Mouse (Mus musculus) forebrain, embryonic 14.5 days (tissue): ENCODE measurements around the gene Dnajb11. TPM values are rescaled to one million over a fixed set of nuclear protein-coding genes. Genes with fewer than 3 reads are reported as not detected.

Source experiments
- ATAC-seq: fragments of 200-750 bp; cut with Nextera tagmentation; 2 replicates; pipeline ENCODE4 v1.8.0; 2017; ENCODE audit warnings: mild to moderate bottlenecking, moderate library complexity
- DNase-seq: peaks from one replicate; pipeline ENCODE4 v3.0.0-alpha.2; 2015; ENCODE audit warnings: low spot score
- H3K27ac ChIP-seq: fragments of 300-500 bp; sonication (generic); 2 replicates; pipeline ENCODE4 v1.5.1; 2014; ENCODE audit warnings: low read depth, mild to moderate bottlenecking, control low read depth, low read length, moderate library complexity
- H3K27me3 ChIP-seq: fragments of 300-500 bp; sonication (generic); replicated peaks from 2 replicates; pipeline ENCODE4 v1.6.1; 2014; ENCODE audit warnings: low read length, control low read depth, mixed read lengths; ENCODE audit not compliant: control insufficient read depth, insufficient read depth
- H3K36me3 ChIP-seq: fragments of 300-500 bp; sonication (generic); 2 replicates; pipeline ENCODE4 v1.6.1; 2014; ENCODE audit warnings: low read length, control low read depth; ENCODE audit not compliant: control insufficient read depth, insufficient read depth
- H3K4me1 ChIP-seq: fragments of 300-500 bp; sonication (generic); 2 replicates; pipeline ENCODE4 v1.6.1; 2014; ENCODE audit warnings: antibody characterized with exemption, low read length, control low read depth; ENCODE audit not compliant: control insufficient read depth, insufficient read depth
- H3K4me2 ChIP-seq: fragments of 300-500 bp; sonication (generic); 2 replicates; pipeline ENCODE4 v1.6.1; 2014; ENCODE audit warnings: mild to moderate bottlenecking, control low read depth, low read length
- H3K4me3 ChIP-seq: fragments of 300-500 bp; sonication (generic); 2 replicates; pipeline ENCODE4 v1.5.1; 2014; ENCODE audit warnings: low read depth, low read length, control low read depth
- H3K9ac ChIP-seq: fragments of 300-500 bp; sonication (generic); 2 replicates; pipeline ENCODE4 v1.6.1; 2014; ENCODE audit warnings: mild to moderate bottlenecking, low read length, control low read depth, moderate library complexity
- H3K9me3 ChIP-seq: fragments of 300-500 bp; sonication (generic); replicated peaks from 2 replicates; pipeline ENCODE4 v1.6.1; 2016; ENCODE audit warnings: low read length, control low read depth, mixed read lengths; ENCODE audit not compliant: control insufficient read depth
- WGBS: fragments of 180-500 bp; shearing (Covaris S2); extraction: QIAGEN DNeasy Blood & Tissue Kit; methylation state at CpG from one replicate; pipeline ENCODE4 v1.1.7; 2014; 5-methylcytosine and 5-hydroxymethylcytosine counted together
- polyA plus RNA-seq: library from polyadenylated mRNA; unstranded; fragments of >200 nt; fragmentation: Nextera tagmentation; extraction: Ambion mirVana; gene quantifications from 2 replicates; pipeline ENCODE4 v1.2.1, GENCODE M21; 2014

The Dnajb11 gene
- polyA plus RNA-seq, 1 experiment from 2014 or later: 72.7 TPM

DNA sequence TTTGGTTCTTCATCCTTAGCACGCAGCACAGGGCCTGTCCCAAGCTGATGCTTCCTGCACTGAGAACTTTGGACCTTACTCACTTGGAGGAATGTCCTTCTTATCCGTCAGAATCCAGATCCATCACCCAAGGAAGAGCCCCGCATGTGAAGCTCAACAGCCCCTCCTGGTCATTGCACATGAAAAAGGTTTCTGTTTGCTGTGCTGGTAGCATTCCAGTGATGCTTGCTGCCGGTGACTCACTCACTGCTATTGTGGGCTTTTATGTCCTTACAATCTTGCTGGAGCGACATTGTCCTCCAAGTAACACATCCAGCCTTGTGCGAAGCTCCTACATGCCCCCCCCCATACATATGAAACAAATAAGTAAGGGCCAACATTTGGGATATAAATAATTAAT, 55.2 kb downstream of the Dnajb11 start:
- DNase-seq: no peak
- Histone ChIP-seq H3K4me2 (no peak overlapping the region), H3K27ac (no peak overlapping the region), H3K36me3 (no peaks in the 10 kb centered on the region), H3K4me3 (no peak overlapping the region), H3K27me3 (no peaks in the 10 kb centered on the region), H3K9ac (no peak overlapping the region), H3K9me3 (no peaks in the 10 kb centered on the region), H3K4me1 (no peaks in the 10 kb centered on the region)
- no peak for ATAC-seq
- WGBS: 85% methylated on average over 6 of the region's 6 CpGs

DNA sequence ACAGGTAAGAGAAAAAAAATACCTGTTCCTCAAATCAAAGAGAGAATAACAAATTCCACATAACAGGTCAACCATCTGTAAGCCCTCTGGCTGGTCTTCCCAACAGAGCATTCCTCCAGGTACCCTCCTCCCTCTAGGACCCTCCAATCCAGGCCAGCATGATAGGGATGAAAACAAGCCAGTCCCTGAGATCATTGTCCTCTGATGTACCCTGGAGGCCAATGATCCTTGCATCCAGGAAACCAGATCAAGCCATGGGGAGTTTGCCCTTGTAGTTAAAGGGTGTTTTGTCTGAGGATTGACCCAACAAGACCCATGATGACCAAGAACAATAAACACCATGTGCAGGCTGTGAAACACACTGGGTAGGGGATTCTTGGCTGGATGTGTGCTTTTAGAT, 56.6 kb downstream of the Dnajb11 start:
- DNase-seq: no peak
- no peak overlapping the region for H3K27ac ChIP-seq
- H3K9me3 ChIP-seq: no peaks in the 10 kb centered on the region
- H3K9ac ChIP-seq: no peak overlapping the region
- no peaks in the 10 kb centered on the region for H3K4me1 ChIP-seq
- H3K36me3 ChIP-seq: no peaks in the 10 kb centered on the region
- H3K4me2 ChIP-seq: no peak overlapping the region
- ATAC-seq: no peak
- no peaks in the 10 kb centered on the region for H3K27me3 ChIP-seq
- H3K4me3 ChIP-seq: no peak overlapping the region

DNA sequence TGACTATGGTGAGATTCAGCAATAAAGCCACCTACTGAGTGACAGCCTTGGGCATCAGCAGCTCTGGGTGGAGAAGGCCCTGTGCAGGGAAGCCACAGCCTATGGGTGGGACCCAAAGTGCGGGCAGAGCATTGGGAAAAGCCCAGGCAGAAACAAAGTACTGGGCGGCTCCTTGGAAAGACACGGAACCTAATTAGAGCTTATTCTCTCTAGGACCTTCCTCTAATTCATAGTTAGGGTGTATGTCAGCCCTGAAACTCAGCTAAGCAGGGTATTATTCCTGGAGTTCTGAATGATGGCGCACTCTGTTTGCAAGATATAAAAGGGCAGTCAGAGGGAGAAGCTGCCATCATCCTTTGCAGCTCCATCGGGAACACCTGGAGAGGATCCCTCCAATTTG, 60.4 kb downstream of the Dnajb11 start, which contains the start of gene Fetub:
TSS of gene Fetub (plus strand) at position 301 of the 400 bp plus-strand sequence.
- no peaks in the 10 kb centered on the region for H3K27me3 ChIP-seq
- no peak within 1 kb of the TSS for H3K4me3 ChIP-seq
- H3K9me3 ChIP-seq: no peaks in the 10 kb centered on the region
- 80% methylated on average over 5 of the region's 5 CpGs for WGBS
- H3K27ac ChIP-seq: no peak within 1 kb of the TSS
- DNase-seq (no peak), ATAC-seq (no peak)
- no peak within 1 kb of the TSS for H3K9ac ChIP-seq
- no peaks in the 10 kb centered on the region for H3K36me3 ChIP-seq
- no peak within 1 kb of the TSS for H3K4me2 ChIP-seq
- no peaks in the 10 kb centered on the region for H3K4me1 ChIP-seq

DNA sequence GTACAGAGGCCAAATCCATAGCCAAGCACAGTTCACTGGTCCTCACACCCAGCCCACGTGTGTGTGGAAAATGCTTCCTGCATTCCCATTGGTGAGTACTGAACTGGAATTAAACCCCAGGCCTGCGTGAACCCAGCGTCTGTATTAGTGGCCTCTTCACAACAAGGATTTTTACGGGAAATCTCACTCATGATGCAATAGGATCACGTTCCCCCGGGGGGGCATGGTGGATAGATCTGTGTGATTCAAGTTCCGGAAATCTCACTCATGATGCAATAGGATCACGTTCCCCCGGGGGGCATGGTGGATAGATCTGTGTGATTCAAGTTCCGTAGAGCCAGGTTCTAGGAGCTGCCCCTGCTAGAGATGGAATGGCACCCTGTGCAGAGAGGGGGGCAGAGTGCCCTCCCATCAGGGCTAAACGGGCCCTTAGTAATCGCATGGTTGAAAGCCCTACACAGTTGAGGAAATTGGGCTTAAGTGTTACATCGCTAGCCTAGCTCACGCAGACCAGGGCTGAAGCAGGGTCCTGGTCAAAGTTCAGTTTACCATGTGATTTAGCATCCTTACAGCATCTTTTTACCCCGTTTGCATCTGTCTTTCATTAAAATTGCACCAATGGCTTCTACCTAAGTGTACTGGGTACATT, 61.1 kb downstream of the Dnajb11 start:
- ATAC-seq (no peak), DNase-seq (no peak)
- H3K4me3 ChIP-seq: no peak overlapping the region
- no peak overlapping the region for H3K27ac ChIP-seq
- no peaks in the 10 kb centered on the region for H3K4me1 ChIP-seq
- no peaks in the 10 kb centered on the region for H3K9me3 ChIP-seq
- 64% methylated on average over 15 of the region's 15 CpGs for WGBS
- no peak overlapping the region for H3K4me2 ChIP-seq
- H3K9ac ChIP-seq: no peak overlapping the region
- H3K27me3 ChIP-seq: no peaks in the 10 kb centered on the region
- no peaks in the 10 kb centered on the region for H3K36me3 ChIP-seq

GRCm38 (mm10) chr16:22919971-22920854, 62.6 kb downstream of the Dnajb11 start:
- Histone ChIP-seq H3K27ac (no peak overlapping the region), H3K36me3 (no peaks in the 10 kb centered on the region), H3K9me3 (no peaks in the 10 kb centered on the region), H3K4me3 (no peak overlapping the region), H3K27me3 (no peaks in the 10 kb centered on the region), H3K4me2 (no peak overlapping the region), H3K9ac (no peak overlapping the region), H3K4me1 (no peaks in the 10 kb centered on the region)
- ATAC-seq: no peak
- WGBS: 70% methylated on average over 18 of the region's 18 CpGs
- DNase-seq: no peak

DNA sequence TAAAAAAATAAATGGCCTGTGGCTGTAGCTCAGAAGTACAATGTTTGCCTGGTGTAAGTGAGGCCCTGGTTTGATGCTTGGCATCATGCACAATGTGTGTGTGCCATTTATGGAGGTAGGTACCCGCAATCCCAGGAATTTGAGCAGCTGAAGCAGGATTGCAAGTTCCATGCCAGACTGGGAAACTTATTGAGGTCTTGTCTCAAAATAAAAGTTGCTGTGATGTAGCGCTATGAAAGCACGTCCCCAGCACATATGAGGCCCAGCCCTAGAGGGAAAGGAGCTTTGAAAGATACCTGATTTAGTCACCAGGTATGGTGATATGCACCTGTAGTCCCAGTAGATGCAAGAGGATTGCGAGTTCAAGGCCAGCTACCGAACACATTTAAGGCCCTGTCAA, 64.1 kb downstream of the Dnajb11 start:
- 95% methylated on average over 5 of the region's 5 CpGs for WGBS
- no peaks in the 10 kb centered on the region for H3K36me3 ChIP-seq
- DNase-seq: no peak
- H3K27me3 ChIP-seq: no peaks in the 10 kb centered on the region
- no peaks in the 10 kb centered on the region for H3K9me3 ChIP-seq
- H3K4me2 ChIP-seq: no peak overlapping the region
- no peaks in the 10 kb centered on the region for H3K4me1 ChIP-seq
- H3K9ac ChIP-seq: no peak overlapping the region
- H3K27ac ChIP-seq: no peak overlapping the region
- no peak for ATAC-seq
- H3K4me3 ChIP-seq: no peak overlapping the region

GRCm38 (mm10) chr16:22922433-22922832, 64.8 kb downstream of the Dnajb11 start:
- no peak overlapping the region for H3K9ac ChIP-seq
- 85% methylated on average over 4 of the region's 4 CpGs for WGBS
- no peaks in the 10 kb centered on the region for H3K27me3 ChIP-seq
- H3K4me1 ChIP-seq: no peaks in the 10 kb centered on the region
- DNase-seq: no peak
- no peak overlapping the region for H3K4me2 ChIP-seq
- no peak for ATAC-seq
- no peak overlapping the region for H3K4me3 ChIP-seq
- H3K27ac ChIP-seq: no peak overlapping the region
- H3K9me3 ChIP-seq: no peaks in the 10 kb centered on the region
- H3K36me3 ChIP-seq: no peaks in the 10 kb centered on the region
